Mouse (Mus musculus) adrenal gland, postnatal 14 days (tissue): ENCODE results near the gene Prg2. TPM values are rescaled to one million over a fixed set of nuclear protein-coding genes. Genes with fewer than 3 reads are reported as not detected.

Experiments used
- DNase-seq: peaks from one replicate; pipeline ENCODE4 v3.0.0; 2021; ENCODE audit warnings: mixed read lengths
- long read RNA-seq, 2 experiments: library from polyadenylated mRNA; stranded (forward); transcript quantifications; one replicate each; pipeline ENCODE4 v2.0.0; 2021
- total RNA-seq: library from RNA; stranded (reverse); gene quantifications from 2 replicates; pipeline ENCODE4 v1.2.3, GENCODE M21; 2021

Prg2 gene
- 6.3 TPM in 1 of 2 replicates, not detected in the other for total RNA-seq
- long read RNA-seq, experiment 1, partial matches to known transcripts: 0 of 1 reads
- long read RNA-seq, experiment 1, other reads (novel, unspliced or antisense): 0 of 1 reads
- long read RNA-seq, experiment 2, partial matches to known transcripts: 0 of 3 reads
- long read RNA-seq, experiment 2, other reads (novel, unspliced or antisense): 0 of 3 reads

- no peak for DNase-seq
Measured at GRCm38 (mm10) chr2:84980188-84980587, at the start of gene Prg2. Gene Prg2, plus strand, starts transcription at chr2:84980461.

- no peak for DNase-seq
Measured at GRCm38 (mm10) chr2:84933992-84934648, 46.1 kb upstream of the Prg2 start.

GRCm38 (mm10) chr2:84934649-84935007, 45.6 kb upstream of the Prg2 start:
- DNase-seq: no peak

GRCm38 (mm10) chr2:84935065-84935464, 45.2 kb upstream of the Prg2 start:
- DNase-seq: no peak

- peak; percentile 85 for DNase-seq
Measured at GRCm38 (mm10) chr2:84936474-84937429, 43.5 kb upstream of the Prg2 start, which contains the start of gene Slc43a3. Gene Slc43a3, plus strand, starts transcription at chr2:84936579.

GRCm38 (mm10) chr2:84937491-84938150, 42.6 kb upstream of the Prg2 start:
- no peak for DNase-seq

- DNase-seq: peak; percentile 39
Measured at GRCm38 (mm10) chr2:84938249-84938946, 41.9 kb upstream of the Prg2 start.

- no peak for DNase-seq
Measured at GRCm38 (mm10) chr2:84939306-84939705, 41.0 kb upstream of the Prg2 start.

GRCm38 (mm10) chr2:84939711-84940110, 40.5 kb upstream of the Prg2 start:
- no peak for DNase-seq

GRCm38 (mm10) chr2:84941332-84941731, 38.9 kb upstream of the Prg2 start:
- DNase-seq: no peak

- no peak for DNase-seq
Measured at GRCm38 (mm10) chr2:84941795-84942194, 38.5 kb upstream of the Prg2 start.

- DNase-seq: no peak
Measured at GRCm38 (mm10) chr2:84947154-84947771, 33.0 kb upstream of the Prg2 start.

- DNase-seq: no peak
Measured at GRCm38 (mm10) chr2:84948252-84948651, 32.0 kb upstream of the Prg2 start.

GRCm38 (mm10) chr2:84948721-84949120, 31.5 kb upstream of the Prg2 start:
- DNase-seq: no peak

GRCm38 (mm10) chr2:84951027-84951426, 29.2 kb upstream of the Prg2 start:
- DNase-seq: no peak

GRCm38 (mm10) chr2:84952251-84952650, 28.0 kb upstream of the Prg2 start:
- DNase-seq: no peak

GRCm38 (mm10) chr2:84952693-84953092, 27.6 kb upstream of the Prg2 start:
- no peak for DNase-seq

GRCm38 (mm10) chr2:84955435-84955834, 24.8 kb upstream of the Prg2 start:
- no peak for DNase-seq

- DNase-seq: peak; percentile 87
Measured at GRCm38 (mm10) chr2:84956274-84956673, 24.0 kb upstream of the Prg2 start.

- DNase-seq: no peak
Measured at GRCm38 (mm10) chr2:84958588-84959264, 21.5 kb upstream of the Prg2 start.

- peak; percentile 86 for DNase-seq
Measured at GRCm38 (mm10) chr2:84961300-84961699, 19.0 kb upstream of the Prg2 start.
